Comparison of ENCODE assay signal across 14 mouse cellular contexts in the genomic region with DNA sequence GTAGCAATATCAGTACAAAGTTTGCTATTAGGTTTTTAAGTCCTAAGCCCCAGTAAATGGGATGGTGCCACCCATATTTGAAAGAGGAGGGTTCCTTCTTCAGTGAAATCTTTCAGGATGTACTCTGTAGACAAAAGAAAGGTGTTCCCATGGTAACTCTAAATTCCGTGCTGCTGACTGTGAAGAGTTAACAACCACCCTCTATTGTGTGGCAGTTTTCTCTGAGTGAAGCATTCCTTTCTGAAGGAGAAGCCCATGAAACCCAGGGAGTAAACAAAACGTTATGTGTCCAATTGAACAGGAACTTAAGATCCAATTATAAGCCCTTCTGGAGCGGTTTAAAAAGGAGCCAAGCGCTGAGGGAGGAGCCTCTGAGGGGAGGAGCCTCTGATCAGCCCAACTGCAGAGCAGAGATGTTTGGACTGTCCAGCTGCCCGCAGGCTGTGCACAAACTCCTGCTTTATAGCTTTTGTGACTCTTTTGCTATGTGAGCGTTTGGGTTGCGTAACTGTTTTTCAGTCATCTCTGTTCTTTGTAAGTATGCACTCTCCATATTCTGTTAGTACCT.
DNase-seq lines count a peak whose midpoint lies in the region; ATAC-seq and TF ChIP-seq lines count a peak whose summit lies in the region.
"Had no signal": no experiment of that assay in that cellular context is flagged by ENCODE, and none has a peak within 500 bp of the region (broad histone marks: within the 10 kb centered on the region; RNA-seq: fewer than 3 reads in every experiment).

No protein-coding gene starts in this region.

- 47% methylated on average over 7 of the region's 7 CpGs for whole genome bisulfite sequencing in stomach, embryonic 16.5 days
- 42% methylated on average over 7 of the region's 7 CpGs for WGBS in stomach, postnatal 0 days
- WGBS in forebrain, embryonic 12.5 days, result 12% methylated on average over 7 of the region's 7 CpGs
- WGBS in liver, embryonic 12.5 days (ENCODE audit: insufficient replicate concordance), result 60% methylated on average over 7 of the region's 7 CpGs

- TF ChIP-seq CTCF in stomach, postnatal 0 days (IDR thresholded peaks at IDR 0.05; ENCODE audit: low read depth), result no peak

- no peak overlapping the region for H3K9ac ChIP-seq in stomach, embryonic 16.5 days (ENCODE audit: low read length)
- no peak overlapping the region for H3K9ac ChIP-seq in stomach, postnatal 0 days (ENCODE audit: low read length)
- no peak overlapping the region for H3K9ac ChIP-seq in forebrain, embryonic 12.5 days
- no peak overlapping the region for H3K9ac ChIP-seq in liver, embryonic 12.5 days
- H3K9ac ChIP-seq: limb, embryonic 15.5 days had no signal

- no peaks in the 10 kb centered on the region for H3K36me3 ChIP-seq in stomach, embryonic 16.5 days (ENCODE audit: control insufficient read depth, insufficient read depth, low read length)
- no peaks in the 10 kb centered on the region for H3K36me3 ChIP-seq in stomach, postnatal 0 days (ENCODE audit: control insufficient read depth, insufficient read depth, low read length)
- H3K36me3 ChIP-seq in forebrain, embryonic 12.5 days (replicated peaks), result no peaks in the 10 kb centered on the region
- no peaks in the 10 kb centered on the region for H3K36me3 ChIP-seq in liver, embryonic 12.5 days
- H3K36me3 ChIP-seq: limb, embryonic 15.5 days had no signal

- H3K4me1 ChIP-seq in stomach, embryonic 16.5 days (ENCODE audit: control insufficient read depth, insufficient read depth, low read length), result no peaks in the 10 kb centered on the region
- no peaks in the 10 kb centered on the region; the same call in 1 of the 2 replicates for H3K4me1 ChIP-seq in stomach, postnatal 0 days (replicated peaks; ENCODE audit: control insufficient read depth, insufficient read depth)
- peaks cover 9% of the 10 kb centered on the region; the same call in 1 of the 2 replicates for H3K4me1 ChIP-seq in forebrain, embryonic 12.5 days
- H3K4me1 ChIP-seq in liver, embryonic 12.5 days, result no peaks in the 10 kb centered on the region
- H3K4me1 ChIP-seq: limb, embryonic 15.5 days had no signal

- H3K4me3 ChIP-seq in stomach, embryonic 16.5 days (replicated peaks; ENCODE audit: low read length), result no peak overlapping the region
- no peak overlapping the region for H3K4me3 ChIP-seq in stomach, postnatal 0 days (ENCODE audit: low read depth, low read length)
- H3K4me3 ChIP-seq in forebrain, embryonic 12.5 days (replicated peaks), result no peak overlapping the region
- no peak overlapping the region for H3K4me3 ChIP-seq in liver, embryonic 12.5 days
- H3K4me3 ChIP-seq: limb, embryonic 15.5 days had no signal

- peak; percentile 44; the same call in 1 of the 2 replicates for ATAC-seq in stomach, embryonic 16.5 days (ENCODE audit: insufficient read depth, low FRiP score)
- ATAC-seq in stomach, postnatal 0 days (ENCODE audit: low FRiP score, low TSS enrichment), result no peak
- ATAC-seq in forebrain, embryonic 12.5 days (ENCODE audit: low FRiP score), result peak; percentile 84; the same call in 1 of the 2 replicates
- no peak for ATAC-seq in liver, embryonic 12.5 days
- no peak for ATAC-seq in megakaryocyte progenitor cell, adult 5-6 weeks (replicated peaks; ENCODE audit: poor library complexity)
- ATAC-seq: activated CD4-positive, CD25-positive, alpha-beta regulatory T cell, adult 4 months had no signal

- TF ChIP-seq EP300 in stomach, postnatal 0 days (optimal IDR thresholded peaks at IDR 0.05), result no peak

- DNase-seq in stomach, postnatal 0 days (ENCODE audit: low spot score), result no peak
- DNase-seq in lung, postnatal 25 days (ENCODE audit: low spot score), result peak; percentile 29
- no peak for DNase-seq in adrenal gland, postnatal 36 days
- DNase-seq in kidney, postnatal 36 days, result no peak
- DNase-seq: gastrocnemius, postnatal 25 days; heart, postnatal 10 days; right cerebral cortex, postnatal 25 days had no signal

- no peak overlapping the region for H3K27ac ChIP-seq in stomach, embryonic 16.5 days (ENCODE audit: low read length)
- no peak overlapping the region for H3K27ac ChIP-seq in stomach, postnatal 0 days (replicated peaks)
- H3K27ac ChIP-seq in forebrain, embryonic 12.5 days, result no peak overlapping the region
- no peak overlapping the region for H3K27ac ChIP-seq in liver, embryonic 12.5 days
- H3K27ac ChIP-seq: limb, embryonic 15.5 days had no signal

- H3K9me3 ChIP-seq in stomach, embryonic 16.5 days (replicated peaks; ENCODE audit: control insufficient read depth, low read length), result no peaks in the 10 kb centered on the region
- H3K9me3 ChIP-seq in stomach, postnatal 0 days (ENCODE audit: control insufficient read depth, low read length), result no peaks in the 10 kb centered on the region
- no peaks in the 10 kb centered on the region for H3K9me3 ChIP-seq in forebrain, embryonic 12.5 days
- no peaks in the 10 kb centered on the region for H3K9me3 ChIP-seq in liver, embryonic 12.5 days (replicated peaks)
- H3K9me3 ChIP-seq: limb, embryonic 15.5 days had no signal

- H3K27me3 ChIP-seq in stomach, embryonic 16.5 days (ENCODE audit: control insufficient read depth, insufficient read depth, low read length), result no peaks in the 10 kb centered on the region
- no peaks in the 10 kb centered on the region for H3K27me3 ChIP-seq in stomach, postnatal 0 days (ENCODE audit: control insufficient read depth, insufficient read depth, low read length)
- no peaks in the 10 kb centered on the region for H3K27me3 ChIP-seq in forebrain, embryonic 12.5 days
- H3K27me3 ChIP-seq in liver, embryonic 12.5 days (replicated peaks), result no peaks in the 10 kb centered on the region
- H3K27me3 ChIP-seq: CH12.LX; limb, embryonic 15.5 days had no signal

- no peak overlapping the region for H3K4me2 ChIP-seq in stomach, embryonic 16.5 days (ENCODE audit: low read depth, low read length)
- H3K4me2 ChIP-seq in stomach, postnatal 0 days (replicated peaks; ENCODE audit: low read depth), result no peak overlapping the region
- H3K4me2 ChIP-seq in forebrain, embryonic 12.5 days, result peak overlapping the region; percentile 1
- H3K4me2 ChIP-seq in liver, embryonic 12.5 days, result no peak overlapping the region
- H3K4me2 ChIP-seq: limb, embryonic 15.5 days had no signal

Comparison
In these comparisons a context has a peak if more than half of its experiments do, and no peak if none do; other contexts are left out.
1. ATAC-seq: peak in stomach, embryonic 16.5 days (single experiment) and forebrain, embryonic 12.5 days (single experiment); none in stomach, postnatal 0 days (single experiment), liver, embryonic 12.5 days (single experiment) and megakaryocyte progenitor cell, adult 5-6 weeks (single experiment).